ENCODE assay signal across 20 mouse cellular contexts in genomic region chrX:147429129-147429528, GRCm38 (mm10). TPM values are rescaled to one million over a fixed set of nuclear protein-coding genes. Genes with fewer than 3 reads are reported as not detected.
"Had no signal": no experiment of that assay in that cellular context is flagged by ENCODE, and none has a peak within 500 bp of the region (broad histone marks: within the 10 kb centered on the region; RNA-seq: fewer than 3 reads in every experiment).

Gene Il13ra2 (minus strand): TSS chrX:147429192.

- H3K27me3 ChIP-seq: kidney, embryonic 15.5 days; liver, embryonic 13.5 days; megakaryocyte, embryonic 14.5 days; midbrain, embryonic 13.5 days had no signal

- DNase-seq: kidney, adult 8-10 months; layer of hippocampus, postnatal 36 days; liver, embryonic 13.5 days; right cerebral cortex, adult 18-20 months; right cerebral cortex, postnatal 14 days; right cerebral cortex, postnatal 4 days; thymus, postnatal 4 days had no signal

- ATAC-seq: midbrain, embryonic 13.5 days; midbrain, embryonic 16.5 days had no signal

- H3K4me3 ChIP-seq: kidney, embryonic 15.5 days; left cerebral cortex, adult 2 months; liver, embryonic 13.5 days; megakaryocyte, embryonic 14.5 days; midbrain, embryonic 10.5 days; midbrain, embryonic 13.5 days had no signal

- H3K36me3 ChIP-seq: kidney, embryonic 15.5 days; liver, embryonic 13.5 days; midbrain, embryonic 10.5 days; midbrain, embryonic 13.5 days had no signal

RNA-seq across cellular contexts. Expression of gene Il13ra2, which starts in this region (rescaled TPM):
- total RNA-seq: monocyte, adult 5-6 weeks had no signal
- polyA plus RNA-seq: limb, embryonic 11.5 days; liver, embryonic 13.5 days; liver, embryonic 16.5 days; lung, embryonic 14.5 days; midbrain, embryonic 10.5 days; midbrain, embryonic 13.5 days; neural tube, embryonic 11.5 days; neural tube, embryonic 14.5 days; stomach, embryonic 14.5 days had no signal
